Mouse (Mus musculus) midbrain, embryonic 16.5 days (tissue): Measurements from ENCODE around the gene Olfr523. TPM values are rescaled to one million over a fixed set of nuclear protein-coding genes. Genes with fewer than 3 reads are reported as not detected.

ENCODE experiments used
- ATAC-seq: fragments of 200-750 bp; cut with Nextera tagmentation; 2 replicates; pipeline ENCODE4 v1.8.0; 2017; ENCODE audit warnings: moderate TSS enrichment
- H3K27ac ChIP-seq: fragments of 300-500 bp; sonication (generic); 2 replicates; pipeline ENCODE4 v1.5.1; 2014; ENCODE audit warnings: mild to moderate bottlenecking, low read length, mixed read lengths
- H3K27me3 ChIP-seq: fragments of 300-500 bp; sonication (generic); 2 replicates; pipeline ENCODE4 v1.6.1; 2014; ENCODE audit warnings: low read depth, low read length, mixed read lengths; ENCODE audit not compliant: control insufficient read depth, insufficient read depth
- H3K36me3 ChIP-seq: fragments of 300-500 bp; sonication (generic); 2 replicates; pipeline ENCODE4 v1.6.1; 2014; ENCODE audit warnings: mild to moderate bottlenecking, low read length, moderate library complexity, mixed read lengths; ENCODE audit not compliant: control insufficient read depth, insufficient read depth
- H3K4me1 ChIP-seq: fragments of 300-500 bp; sonication (generic); 2 replicates; pipeline ENCODE4 v1.6.1; 2014; ENCODE audit warnings: mild to moderate bottlenecking, low read length, mixed read lengths; ENCODE audit not compliant: control insufficient read depth, insufficient read depth
- H3K4me2 ChIP-seq: fragments of 300-500 bp; sonication (generic); 2 replicates; pipeline ENCODE4 v1.6.1; 2014; ENCODE audit warnings: mild to moderate bottlenecking, low read length, mixed read lengths
- H3K4me3 ChIP-seq: fragments of 300-500 bp; sonication (generic); 2 replicates; pipeline ENCODE4 v1.5.1; 2014; ENCODE audit warnings: low read depth, mild to moderate bottlenecking, low read length, moderate library complexity, mixed read lengths
- H3K9ac ChIP-seq: fragments of 300-500 bp; sonication (generic); 2 replicates; pipeline ENCODE4 v1.6.1; 2014; ENCODE audit warnings: low read depth, low read length, mixed read lengths
- H3K9me3 ChIP-seq: fragments of 300-500 bp; sonication (generic); replicated peaks from 2 replicates; pipeline ENCODE4 v1.6.1; 2014; ENCODE audit warnings: mild to moderate bottlenecking, low read length, mixed read lengths; ENCODE audit not compliant: control insufficient read depth, poor library complexity, severe bottlenecking
- WGBS: fragments of 180-500 bp; shearing (Covaris S2); extraction: QIAGEN DNeasy Blood & Tissue Kit; methylation state at CpG from one replicate; pipeline ENCODE4 v1.1.7; 2014; 5-methylcytosine and 5-hydroxymethylcytosine counted together
- polyA plus RNA-seq: library from polyadenylated mRNA; unstranded; fragments of >200 nt; fragmentation: Nextera tagmentation; extraction: Ambion mirVana; gene quantifications from 2 replicates; pipeline ENCODE4 v1.2.1, GENCODE M21; 2015

Gene Olfr523
- polyA plus RNA-seq, 1 experiment from 2014 or later: not detected

DNA sequence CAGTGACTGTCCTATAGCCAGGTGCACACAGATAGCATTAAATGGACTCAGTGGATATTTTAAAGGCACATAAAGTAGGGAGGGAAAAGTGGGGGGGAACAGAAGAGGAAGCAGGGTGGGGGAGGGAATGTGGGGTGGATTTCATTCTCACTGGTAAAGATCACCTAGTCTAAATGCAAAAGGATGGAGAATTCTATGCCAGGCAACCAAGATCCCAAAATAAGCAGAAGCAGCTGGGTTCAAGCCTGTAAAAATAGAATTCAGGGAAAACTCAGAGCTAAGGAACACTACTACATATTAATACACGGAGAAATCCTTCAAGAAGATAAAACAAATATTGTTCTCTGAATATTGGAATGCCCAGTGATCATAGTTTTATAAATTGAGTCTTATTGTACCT lies 5.1 kb upstream of the Olfr523 start:
- Histone ChIP-seq H3K4me1 (no peaks in the 10 kb centered on the region), H3K36me3 (no peaks in the 10 kb centered on the region), H3K27me3 (no peaks in the 10 kb centered on the region), H3K4me3 (no peak overlapping the region), H3K27ac (no peak overlapping the region), H3K9ac (no peak overlapping the region), H3K9me3 (no peaks in the 10 kb centered on the region), H3K4me2 (no peak overlapping the region)
- no peak for ATAC-seq
- 78% methylated on average over 1 of the region's 1 CpGs for WGBS

DNA sequence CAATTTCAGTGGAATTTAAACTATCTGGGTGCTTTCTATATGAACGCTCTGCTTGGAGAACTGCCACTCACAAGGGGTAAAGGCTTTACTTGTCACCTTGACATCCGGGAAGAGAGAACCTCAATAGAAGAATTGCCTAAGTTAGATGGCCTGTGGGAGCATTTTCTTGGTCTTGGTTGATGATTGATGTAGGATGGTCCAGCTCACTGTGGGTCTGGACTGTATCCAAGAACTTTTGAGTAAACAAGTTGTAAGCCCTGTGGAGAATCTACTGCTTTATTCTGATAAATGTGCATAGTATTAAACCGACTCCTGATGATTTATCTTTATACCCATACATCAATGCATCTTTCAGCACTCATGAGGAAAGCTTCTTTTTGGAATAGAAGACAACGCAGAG lies 3.6 kb upstream of the Olfr523 start:
- Histone ChIP-seq H3K36me3 (no peaks in the 10 kb centered on the region), H3K27ac (no peak overlapping the region), H3K9me3 (no peaks in the 10 kb centered on the region), H3K27me3 (no peaks in the 10 kb centered on the region), H3K9ac (no peak overlapping the region), H3K4me2 (no peak overlapping the region), H3K4me1 (no peaks in the 10 kb centered on the region), H3K4me3 (no peak overlapping the region)
- 82% methylated on average over 4 of the region's 4 CpGs for WGBS
- no peak for ATAC-seq

DNA sequence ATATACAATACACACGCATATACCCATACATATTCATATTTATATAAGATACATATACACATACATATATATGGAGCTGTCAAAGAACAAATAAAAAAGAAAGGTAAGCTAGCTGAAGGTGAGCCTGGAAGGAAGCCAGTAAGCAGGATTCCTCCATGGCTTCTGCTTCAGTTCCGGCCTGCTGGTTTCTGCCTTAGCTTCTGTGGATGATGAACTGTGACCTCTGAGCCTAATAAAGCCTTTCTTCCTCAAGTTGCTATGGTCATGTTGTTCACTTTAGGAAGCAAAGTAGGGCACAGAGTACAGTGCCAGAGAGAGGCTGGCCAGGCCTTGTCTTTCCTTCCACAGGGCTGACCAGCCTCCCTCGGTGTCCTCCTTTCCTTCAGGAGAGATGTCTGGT lies 2.2 kb upstream of the Olfr523 start:
- H3K36me3 ChIP-seq: no peaks in the 10 kb centered on the region
- no peak overlapping the region for H3K9ac ChIP-seq
- no peak for ATAC-seq
- 96% methylated on average over 3 of the region's 3 CpGs for WGBS
- no peak overlapping the region for H3K4me2 ChIP-seq
- H3K4me1 ChIP-seq: no peaks in the 10 kb centered on the region
- H3K27me3 ChIP-seq: no peaks in the 10 kb centered on the region
- H3K4me3 ChIP-seq: no peak overlapping the region
- no peak overlapping the region for H3K27ac ChIP-seq
- H3K9me3 ChIP-seq: no peaks in the 10 kb centered on the region

DNA sequence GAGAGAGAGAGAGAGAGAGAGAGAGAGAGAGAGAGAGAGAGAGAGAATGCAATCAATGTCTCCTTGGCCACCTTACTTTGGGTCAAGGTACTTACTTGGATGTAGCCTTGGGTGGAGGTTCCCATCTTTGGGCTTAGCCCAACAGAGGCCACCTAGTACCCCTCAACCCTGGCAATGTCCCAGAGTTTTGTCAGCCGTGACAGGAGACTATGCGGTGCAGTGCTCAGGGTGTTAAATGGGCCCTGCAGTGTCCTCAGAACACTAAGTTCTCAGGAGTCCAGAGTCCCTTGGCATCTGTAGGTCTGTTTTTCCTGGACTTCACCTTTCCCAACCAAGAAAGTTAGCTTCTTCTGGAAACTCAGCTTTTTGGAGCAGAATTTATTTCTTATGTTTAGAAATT lies 6.2 kb downstream of the Olfr523 start:
- 84% methylated on average over 2 of the region's 2 CpGs for WGBS
- ATAC-seq: no peak
- H3K27ac ChIP-seq: no peak overlapping the region

DNA sequence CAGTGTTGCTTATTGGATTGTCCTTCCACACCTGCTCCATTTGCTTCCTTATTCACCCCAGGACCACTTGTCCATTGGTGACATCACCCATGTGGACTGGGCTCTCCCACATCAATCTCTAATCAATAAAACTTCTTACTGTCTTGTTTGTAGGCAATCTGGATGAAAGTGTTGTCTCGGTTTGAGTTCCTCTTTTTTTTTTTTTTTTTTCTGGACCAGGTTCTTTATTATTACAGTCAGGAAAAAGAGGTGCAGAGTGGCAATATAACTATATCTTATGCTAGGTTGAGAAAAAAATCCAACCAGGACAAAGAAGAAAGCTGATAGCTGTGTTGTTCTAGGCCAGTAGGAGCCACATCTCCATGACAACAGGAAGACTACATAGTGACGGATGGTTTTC lies 7.7 kb downstream of the Olfr523 start:
- Histone ChIP-seq H3K4me2 (no peak overlapping the region), H3K9ac (no peak overlapping the region), H3K27me3 (no peaks in the 10 kb centered on the region), H3K27ac (no peak overlapping the region), H3K36me3 (no peaks in the 10 kb centered on the region), H3K4me3 (no peak overlapping the region), H3K4me1 (no peaks in the 10 kb centered on the region), H3K9me3 (no peaks in the 10 kb centered on the region)
- WGBS: 77% methylated on average over 2 of the region's 2 CpGs
- ATAC-seq: no peak

More for the DNA sequence above, 6.2 kb downstream of the Olfr523 start:
- no peaks in the 10 kb centered on the region for H3K4me1 ChIP-seq
- H3K9me3 ChIP-seq: no peaks in the 10 kb centered on the region
- no peaks in the 10 kb centered on the region for H3K36me3 ChIP-seq
- H3K4me3 ChIP-seq: no peak overlapping the region
- H3K9ac ChIP-seq: no peak overlapping the region
- no peaks in the 10 kb centered on the region for H3K27me3 ChIP-seq
- H3K4me2 ChIP-seq: no peak overlapping the region

DNA sequence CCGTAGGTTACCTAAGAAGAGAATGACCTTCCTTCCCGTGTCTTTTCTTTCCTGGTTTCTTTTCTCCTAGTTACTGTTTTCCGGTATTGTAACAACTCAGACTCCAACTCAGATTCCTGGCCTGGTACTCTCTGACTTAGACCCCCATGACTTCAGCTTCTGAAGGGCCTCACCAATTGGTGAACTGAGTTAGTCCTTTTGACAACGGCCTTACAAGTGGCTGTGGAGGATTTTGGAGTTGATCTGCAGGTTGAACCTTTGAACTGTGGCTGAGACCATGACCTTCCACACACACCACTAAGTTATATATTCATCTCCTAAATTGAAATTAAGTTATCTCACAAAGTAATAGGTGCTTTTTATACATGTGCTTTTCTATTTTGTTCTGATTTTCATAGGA lies 11.2 kb downstream of the Olfr523 start:
- no peak for ATAC-seq
- H3K4me2 ChIP-seq: no peak overlapping the region
- no peaks in the 10 kb centered on the region for H3K27me3 ChIP-seq
- H3K9ac ChIP-seq: no peak overlapping the region
- no peak overlapping the region for H3K4me3 ChIP-seq
- H3K36me3 ChIP-seq: no peaks in the 10 kb centered on the region
- no peaks in the 10 kb centered on the region for H3K4me1 ChIP-seq
- no peak overlapping the region for H3K27ac ChIP-seq
- H3K9me3 ChIP-seq: no peaks in the 10 kb centered on the region
- WGBS: 92% methylated on average over 4 of the region's 4 CpGs

DNA sequence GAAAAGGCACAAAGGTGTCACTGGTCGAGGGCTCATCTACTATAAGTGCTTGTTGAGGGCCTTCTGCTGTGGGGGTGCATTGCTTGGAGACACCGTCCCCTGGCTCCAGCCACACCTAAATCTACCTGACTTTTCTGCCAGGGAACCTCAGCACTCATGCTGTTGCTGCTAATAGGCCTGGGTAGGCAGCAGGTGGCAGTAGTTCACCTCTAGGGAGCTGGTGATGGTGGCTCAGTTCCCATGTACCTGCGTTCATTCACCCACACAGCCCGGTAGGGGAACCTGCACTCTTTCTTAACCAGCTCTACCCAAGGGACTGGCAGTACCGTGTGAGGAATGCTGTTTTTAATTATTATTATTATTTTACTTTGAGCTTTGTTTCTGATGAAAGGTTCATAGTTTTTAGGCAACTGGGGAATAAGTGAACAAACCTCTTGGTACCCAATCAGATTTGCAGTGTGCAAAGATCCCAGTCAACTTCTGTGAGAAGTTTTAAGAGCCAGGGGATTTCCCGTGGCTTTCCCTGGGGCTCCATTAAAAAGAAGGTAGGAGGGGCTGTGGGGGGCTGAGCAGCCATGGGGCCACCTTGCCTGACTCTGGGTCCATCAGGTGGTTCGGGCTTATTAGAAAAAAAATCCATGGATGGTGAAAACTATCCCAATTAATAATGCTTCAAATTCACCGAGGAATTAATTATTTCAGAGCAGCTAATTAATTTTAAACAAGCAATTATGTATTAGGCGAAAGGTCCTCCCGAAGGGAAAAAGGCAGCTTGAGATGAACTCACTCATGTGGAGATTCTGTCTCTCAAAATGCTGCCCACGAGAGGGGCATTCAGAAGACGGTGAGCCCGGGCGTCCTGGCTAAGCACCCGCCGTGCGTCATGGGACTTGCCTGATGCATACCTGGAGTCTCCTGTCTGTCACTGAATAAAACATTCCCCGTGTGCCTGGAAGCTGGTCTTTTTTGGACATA lies 13.9 kb downstream of the Olfr523 start:
- H3K27ac ChIP-seq: no peak overlapping the region
- H3K9ac ChIP-seq: no peak overlapping the region
- ATAC-seq: no peak
- H3K9me3 ChIP-seq: no peaks in the 10 kb centered on the region
- no peaks in the 10 kb centered on the region for H3K36me3 ChIP-seq
- no peaks in the 10 kb centered on the region for H3K27me3 ChIP-seq
- no peak overlapping the region for H3K4me3 ChIP-seq
- no peak overlapping the region for H3K4me2 ChIP-seq
- 62% methylated on average over 18 of the region's 18 CpGs for WGBS
- H3K4me1 ChIP-seq: no peaks in the 10 kb centered on the region

DNA sequence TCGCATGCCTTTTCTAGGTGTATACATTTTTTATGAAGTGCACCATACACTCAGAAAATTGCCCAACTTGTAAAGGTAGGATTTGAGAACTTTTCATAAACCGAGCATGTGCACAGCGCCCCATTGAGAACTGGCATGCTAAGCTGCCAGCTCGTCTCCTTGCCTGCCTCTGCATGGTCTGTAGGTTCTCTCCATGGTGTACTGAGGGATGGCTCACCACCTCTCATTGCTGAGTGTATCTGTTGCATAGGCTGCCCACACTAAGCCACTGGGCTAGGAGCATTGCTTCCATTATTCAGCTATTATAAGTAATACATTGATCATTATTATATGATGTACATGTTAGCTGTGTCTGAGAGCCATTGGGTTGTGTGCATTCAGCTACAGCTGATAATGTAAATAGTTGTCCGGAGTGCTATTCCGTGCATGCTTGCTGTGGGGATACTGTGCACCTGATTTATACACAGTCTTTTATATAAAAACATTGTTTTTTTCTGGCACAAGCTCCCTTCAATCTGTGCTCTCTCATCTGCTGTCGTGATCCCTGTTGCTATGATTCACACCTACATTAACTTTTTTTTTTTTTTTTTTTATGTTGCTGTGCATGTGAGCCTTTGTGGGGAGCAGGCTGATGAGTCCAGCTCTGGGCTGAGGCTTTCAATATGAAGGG lies 14.8 kb downstream of the Olfr523 start:
- no peak for ATAC-seq
- Histone ChIP-seq H3K4me3 (no peak overlapping the region), H3K4me2 (no peak overlapping the region), H3K4me1 (no peaks in the 10 kb centered on the region), H3K27ac (no peak overlapping the region), H3K36me3 (no peaks in the 10 kb centered on the region), H3K9me3 (no peaks in the 10 kb centered on the region), H3K9ac (no peak overlapping the region), H3K27me3 (no peaks in the 10 kb centered on the region)
- WGBS: 82% methylated on average over 7 of the region's 7 CpGs
